In genomic region chr15:96473920-96474319, GRCm38 (mm10) we compare ENCODE assay signal across 23 mouse cellular contexts. TPM values are rescaled to one million over a fixed set of nuclear protein-coding genes. Genes with fewer than 3 reads are reported as not detected.
DNase-seq lines count a peak whose midpoint lies in the region; ATAC-seq and TF ChIP-seq lines count a peak whose summit lies in the region.
"Had no signal": no experiment of that assay in that cellular context is flagged by ENCODE, and none has a peak within 500 bp of the region (broad histone marks: within the 10 kb centered on the region; RNA-seq: fewer than 3 reads in every experiment).

No protein-coding gene starts in this region.

- ATAC-seq in intestine, embryonic 14.5 days (replicated peaks; ENCODE audit: low FRiP score, low TSS enrichment, low read depth) = no peak
- no peak for ATAC-seq in intestine, postnatal 0 days
- ATAC-seq: forebrain, embryonic 15.5 days; intestine, embryonic 15.5 days had no signal

- WGBS in intestine, embryonic 14.5 days = 89% methylated on average over 15 of the region's 15 CpGs
- 92% methylated on average over 15 of the region's 15 CpGs for WGBS in intestine, postnatal 0 days
- WGBS in spleen, adult 2 months = 80% methylated on average over 15 of the region's 15 CpGs
- 95% methylated on average over 15 of the region's 15 CpGs for WGBS in macrophage (ENCODE audit: missing documents)

- no peaks in the 10 kb centered on the region for H3K27me3 ChIP-seq in intestine, embryonic 14.5 days (replicated peaks; ENCODE audit: control insufficient read depth, insufficient read depth, low read length)
- no peaks in the 10 kb centered on the region for H3K27me3 ChIP-seq in intestine, postnatal 0 days (replicated peaks; ENCODE audit: control insufficient read depth, insufficient read depth, low read length)
- H3K27me3 ChIP-seq in spleen, adult 2 months (ENCODE audit: control insufficient read depth, insufficient read depth, low read length) = no peaks in the 10 kb centered on the region
- H3K27me3 ChIP-seq: embryonic facial prominence, embryonic 13.5 days; forebrain, embryonic 12.5 days; forebrain, embryonic 15.5 days; hindbrain, embryonic 15.5 days; intestine, embryonic 15.5 days had no signal

- no peak overlapping the region for H3K9ac ChIP-seq in intestine, embryonic 14.5 days (ENCODE audit: low read length)
- no peak overlapping the region for H3K9ac ChIP-seq in intestine, postnatal 0 days (ENCODE audit: low read depth, low read length)
- H3K9ac ChIP-seq: embryonic facial prominence, embryonic 13.5 days; forebrain, embryonic 12.5 days; forebrain, embryonic 15.5 days; hindbrain, embryonic 15.5 days; intestine, embryonic 15.5 days had no signal

- H3K4me3 ChIP-seq in gastrocnemius, adult 2 months = peak overlapping the region; percentile 57
- H3K4me3 ChIP-seq in intestine, embryonic 14.5 days (ENCODE audit: low read depth, low read length) = no peak overlapping the region
- no peak overlapping the region for H3K4me3 ChIP-seq in intestine, postnatal 0 days (ENCODE audit: low read depth, low read length)
- peak overlapping the region; percentile 42 for H3K4me3 ChIP-seq in spleen, adult 2 months (ENCODE audit: extremely low read depth, insufficient read depth, insufficient read length)
- H3K4me3 ChIP-seq in macrophage (ENCODE audit: inconsistent target) = no peak overlapping the region
- H3K4me3 ChIP-seq: embryonic facial prominence, embryonic 10.5 days; embryonic facial prominence, embryonic 13.5 days; erythroblast, embryonic 14.5 days; forebrain, embryonic 12.5 days; forebrain, embryonic 15.5 days; hindbrain, embryonic 15.5 days; intestine, embryonic 15.5 days had no signal

- no peaks in the 10 kb centered on the region for H3K79me2 ChIP-seq in macrophage (ENCODE audit: inconsistent target)

- no peaks in the 10 kb centered on the region for H3K9me3 ChIP-seq in intestine, embryonic 14.5 days (ENCODE audit: control insufficient read depth, low read length)
- no peaks in the 10 kb centered on the region for H3K9me3 ChIP-seq in intestine, postnatal 0 days (ENCODE audit: control insufficient read depth)
- H3K9me3 ChIP-seq: embryonic facial prominence, embryonic 10.5 days; embryonic facial prominence, embryonic 13.5 days; forebrain, embryonic 12.5 days; forebrain, embryonic 15.5 days; hindbrain, embryonic 15.5 days; intestine, embryonic 15.5 days had no signal

- DNase-seq in gastrocnemius, adult 2 months = no peak
- no peak for DNase-seq in gastrocnemius, postnatal 10 days
- DNase-seq in intestine, embryonic 14.5 days (ENCODE audit: low spot score) = peak; percentile 10
- no peak for DNase-seq in spleen, adult 2 months (ENCODE audit: low read depth in 1 of 2, low spot score in 2 of 2)
- DNase-seq in spleen, adult 12 weeks (ENCODE audit: low spot score) = no peak
- no peak for DNase-seq in layer of hippocampus, postnatal 14 days (ENCODE audit: low spot score in 2 of 2)
- DNase-seq: adrenal gland, adult 8-10 months; adrenal gland, postnatal 25 days; cerebellum, adult 11 months; cerebellum, adult 2 months; cerebellum, adult 9-11 months; cerebellum, postnatal 25 days; kidney, adult 18-20 months had no signal

- no peaks in the 10 kb centered on the region for H3K36me3 ChIP-seq in intestine, embryonic 14.5 days (ENCODE audit: control insufficient read depth, insufficient read depth, low read length)
- no peaks in the 10 kb centered on the region for H3K36me3 ChIP-seq in intestine, postnatal 0 days (ENCODE audit: control insufficient read depth, insufficient read depth)
- no peaks in the 10 kb centered on the region for H3K36me3 ChIP-seq in spleen, adult 2 months (ENCODE audit: control insufficient read depth, insufficient read depth, low read length)
- H3K36me3 ChIP-seq in macrophage (ENCODE audit: inconsistent target) = no peaks in the 10 kb centered on the region
- H3K36me3 ChIP-seq: embryonic facial prominence, embryonic 10.5 days; embryonic facial prominence, embryonic 13.5 days; forebrain, embryonic 12.5 days; forebrain, embryonic 15.5 days; hindbrain, embryonic 15.5 days; intestine, embryonic 15.5 days had no signal

- H3K4me2 ChIP-seq in intestine, embryonic 14.5 days (ENCODE audit: low read length) = no peak overlapping the region
- H3K4me2 ChIP-seq in intestine, postnatal 0 days (replicated peaks; ENCODE audit: low read depth) = no peak overlapping the region
- H3K4me2 ChIP-seq: embryonic facial prominence, embryonic 13.5 days; forebrain, embryonic 12.5 days; forebrain, embryonic 15.5 days; heart, embryonic 11.5 days; hindbrain, embryonic 15.5 days had no signal

- TF ChIP-seq CTCF in gastrocnemius, adult 2 months (IDR thresholded peaks at IDR 0.05) = no peak
- TF ChIP-seq CTCF in intestine, postnatal 0 days (IDR thresholded peaks at IDR 0.05; ENCODE audit: low read depth) = no peak
- TF ChIP-seq CTCF in spleen, adult 2 months (IDR thresholded peaks at IDR 0.05; ENCODE audit: extremely low read depth, insufficient read depth, insufficient read length, insufficient replicate concordance) = no peak

- H3K4me1 ChIP-seq in intestine, embryonic 14.5 days (replicated peaks; ENCODE audit: control insufficient read depth, insufficient read depth, low read length) = no peaks in the 10 kb centered on the region
- H3K4me1 ChIP-seq in intestine, postnatal 0 days (replicated peaks; ENCODE audit: control insufficient read depth, insufficient read depth, low read length) = no peaks in the 10 kb centered on the region
- peaks cover 9% of the 10 kb centered on the region; the same call in 1 of the 2 replicates for H3K4me1 ChIP-seq in spleen, adult 2 months (ENCODE audit: control insufficient read depth, insufficient read depth, insufficient read length)
- H3K4me1 ChIP-seq: embryonic facial prominence, embryonic 13.5 days; forebrain, embryonic 12.5 days; forebrain, embryonic 15.5 days; hindbrain, embryonic 15.5 days; intestine, embryonic 15.5 days had no signal

- intact Hi-C loops in gastrocnemius, adult 2 months (cut with DNase I) = no loop called here

- peak overlapping the region; percentile 74 for H3K27ac ChIP-seq in gastrocnemius, adult 2 months
- no peak overlapping the region for H3K27ac ChIP-seq in intestine, embryonic 14.5 days (ENCODE audit: low read depth)
- H3K27ac ChIP-seq in intestine, postnatal 0 days (ENCODE audit: low read depth, low read length) = no peak overlapping the region
- H3K27ac ChIP-seq in spleen, adult 2 months (ENCODE audit: insufficient read depth, low read length) = peak overlapping the region; percentile 93
- H3K27ac ChIP-seq in macrophage = peak overlapping the region; percentile 81
- H3K27ac ChIP-seq: embryonic facial prominence, embryonic 10.5 days; embryonic facial prominence, embryonic 13.5 days; forebrain, embryonic 12.5 days; forebrain, embryonic 15.5 days; hindbrain, embryonic 15.5 days; intestine, embryonic 15.5 days had no signal

- no peak for TF ChIP-seq POLR2A in spleen, adult 2 months (IDR thresholded peaks at IDR 0.05; ENCODE audit: low read depth, low read length)

RNA-seq across cellular contexts. Expression of gene Scaf11, which starts 13.3 kb away (rescaled TPM):
- 10 to 100 TPM; 41.3 to 43.3 TPM for total RNA-seq in gastrocnemius, adult 2 months (2021)
- 10 to 100 TPM; 38.2 to 47.5 TPM for total RNA-seq in gastrocnemius, postnatal 10 days (2021)
- 104 and 109 TPM in 2 replicates for polyA plus RNA-seq in intestine, embryonic 14.5 days (2014; fragmentation: Nextera tagmentation; extraction: Ambion mirVana)
- polyA plus RNA-seq in intestine, postnatal 0 days (2015; fragmentation: Nextera tagmentation; extraction: Ambion mirVana) = 47.8 and 57.4 TPM in 2 replicates
- polyA plus RNA-seq in spleen, adult 2 months (2012; rRNA removed) = 16.3 and 20.3 TPM in 2 replicates
- 100 to 1,000 TPM in 13 of 26 experiments, 10 to 100 TPM in 13; 34.0 to 145 (median 104) TPM for total RNA-seq in macrophage (2018; cell fraction: chromatin; rRNA removed)
- total RNA-seq in macrophage (2018; cell fraction: cytosol; rRNA removed) = 10 to 100 TPM; 41.2 to 76.9 (median 59.3) TPM
- total RNA-seq in macrophage (2018; cell fraction: nucleus; rRNA removed) = 100 to 1,000 TPM in 10 of 26 experiments, 10 to 100 TPM in 16; 40.2 to 148 (median 81.1) TPM
- 46.8 to 54.9 TPM (median 51.0 TPM) in 3 replicates for polyA plus RNA-seq in macrophage (2018)
- 10 to 100 TPM; 49.2 to 52.3 TPM for total RNA-seq in layer of hippocampus, postnatal 14 days (2021)

Comparison
In these comparisons a context has a peak if more than half of its experiments do, and no peak if none do; other contexts are left out.
1. H3K27ac ChIP-seq: peak in gastrocnemius, adult 2 months (single experiment), spleen, adult 2 months (single experiment) and macrophage (single experiment); none in intestine, embryonic 14.5 days (single experiment) and intestine, postnatal 0 days (single experiment).
2. H3K4me3 ChIP-seq: peak in gastrocnemius, adult 2 months (single experiment) and spleen, adult 2 months (single experiment); none in intestine, embryonic 14.5 days (single experiment), intestine, postnatal 0 days (single experiment) and macrophage (single experiment).